Mouse (Mus musculus) heart, embryonic 14.5 days (tissue): ENCODE data around the gene Fads1. TPM values are rescaled to one million over a fixed set of nuclear protein-coding genes. Genes with fewer than 3 reads are reported as not detected.

ENCODE experiments used
- ATAC-seq: fragments of 200-750 bp; cut with Nextera tagmentation; 2 replicates; pipeline ENCODE4 v1.8.0; 2017; ENCODE audit warnings: low read depth, moderate TSS enrichment; ENCODE audit not compliant: insufficient number of reproducible peaks, insufficient read depth, low FRiP score
- H3K27ac ChIP-seq, 2 experiments: fragments of 200-500 bp in 1 of 2; fragments of 300-500 bp in 1 of 2; sonication (generic) in 1 of 2; replicated peaks in 1 of 2; 2 replicates each; pipeline ENCODE4 v1.5.1; 2012 to 2014; ENCODE audit warnings: low read depth in 2 of 2, low read length in 2 of 2, control low read depth in 1 of 2, mild to moderate bottlenecking in 1 of 2, mixed read lengths in 1 of 2; ENCODE audit not compliant: control insufficient read depth in 1 of 2, insufficient read depth in 1 of 2
- H3K27me3 ChIP-seq: fragments of 300-500 bp; sonication (generic); 2 replicates; pipeline ENCODE4 v1.6.1; 2014; ENCODE audit warnings: mild to moderate bottlenecking, low read length, control low read depth; ENCODE audit not compliant: control insufficient read depth, insufficient read depth
- H3K36me3 ChIP-seq: fragments of 300-500 bp; sonication (generic); 2 replicates; pipeline ENCODE4 v1.6.1; 2014; ENCODE audit warnings: mild to moderate bottlenecking, control low read depth, low read length, mixed read lengths; ENCODE audit not compliant: control insufficient read depth, insufficient read depth
- H3K4me1 ChIP-seq, 2 experiments: fragments of 200-500 bp in 1 of 2; fragments of 300-500 bp in 1 of 2; sonication (generic) in 1 of 2; 2 replicates each; pipeline ENCODE4 v1.6.1; 2012 to 2014; ENCODE audit warnings: low read length in 2 of 2, control low read depth in 1 of 2, mixed read lengths in 1 of 2; ENCODE audit not compliant: control insufficient read depth in 2 of 2, insufficient read depth in 2 of 2
- H3K4me2 ChIP-seq: fragments of 300-500 bp; sonication (generic); 2 replicates; pipeline ENCODE4 v1.6.1; 2014; ENCODE audit warnings: mild to moderate bottlenecking, low read length
- H3K4me3 ChIP-seq, 2 experiments: fragments of 200-500 bp in 1 of 2; fragments of 300-500 bp in 1 of 2; sonication (generic) in 1 of 2; 2 replicates each; pipeline ENCODE4 v1.5.1; 2012 to 2014; ENCODE audit warnings: low read length in 2 of 2, mild to moderate bottlenecking in 2 of 2, control low read depth in 1 of 2, low read depth in 1 of 2, moderate library complexity in 1 of 2; ENCODE audit not compliant: control insufficient read depth in 1 of 2, insufficient read depth in 1 of 2
- H3K9ac ChIP-seq: fragments of 300-500 bp; sonication (generic); 2 replicates; pipeline ENCODE4 v1.6.1; 2014; ENCODE audit warnings: mild to moderate bottlenecking, low read length
- H3K9me3 ChIP-seq: fragments of 300-500 bp; sonication (generic); 2 replicates; pipeline ENCODE4 v1.6.1; 2016; ENCODE audit warnings: low read length, control low read depth; ENCODE audit not compliant: control insufficient read depth
- WGBS: fragments of 180-500 bp; shearing (Covaris S2); extraction: QIAGEN DNeasy Blood & Tissue Kit; methylation state at CpG from one replicate; pipeline ENCODE4 v1.1.7; 2014; 5-methylcytosine and 5-hydroxymethylcytosine counted together
- polyA plus RNA-seq: library from polyadenylated mRNA; unstranded; fragments of >200 nt; fragmentation: Nextera tagmentation; extraction: Ambion mirVana; gene quantifications from 2 replicates; pipeline ENCODE4 v1.2.1, GENCODE M21; 2014

The Fads1 gene
- polyA plus RNA-seq, 1 experiment from 2014 or later: 39.8 TPM

- H3K27ac ChIP-seq: no peak overlapping the region
- H3K9ac ChIP-seq: no peak overlapping the region
- H3K27me3 ChIP-seq: no peaks in the 10 kb centered on the region
- H3K4me2 ChIP-seq: no peak overlapping the region
- WGBS: 79% methylated on average over 4 of the region's 4 CpGs
- H3K36me3 ChIP-seq: peaks cover 70% of the 10 kb centered on the region
- H3K4me3 ChIP-seq: no peak overlapping the region
- no peak for ATAC-seq
- H3K4me1 ChIP-seq: no peaks in the 10 kb centered on the region
- H3K9me3 ChIP-seq: no peaks in the 10 kb centered on the region
These were observed 28.2 kb downstream of the Fads1 start for GRCm38 (mm10) chr19:10210885-10211284.

DNA sequence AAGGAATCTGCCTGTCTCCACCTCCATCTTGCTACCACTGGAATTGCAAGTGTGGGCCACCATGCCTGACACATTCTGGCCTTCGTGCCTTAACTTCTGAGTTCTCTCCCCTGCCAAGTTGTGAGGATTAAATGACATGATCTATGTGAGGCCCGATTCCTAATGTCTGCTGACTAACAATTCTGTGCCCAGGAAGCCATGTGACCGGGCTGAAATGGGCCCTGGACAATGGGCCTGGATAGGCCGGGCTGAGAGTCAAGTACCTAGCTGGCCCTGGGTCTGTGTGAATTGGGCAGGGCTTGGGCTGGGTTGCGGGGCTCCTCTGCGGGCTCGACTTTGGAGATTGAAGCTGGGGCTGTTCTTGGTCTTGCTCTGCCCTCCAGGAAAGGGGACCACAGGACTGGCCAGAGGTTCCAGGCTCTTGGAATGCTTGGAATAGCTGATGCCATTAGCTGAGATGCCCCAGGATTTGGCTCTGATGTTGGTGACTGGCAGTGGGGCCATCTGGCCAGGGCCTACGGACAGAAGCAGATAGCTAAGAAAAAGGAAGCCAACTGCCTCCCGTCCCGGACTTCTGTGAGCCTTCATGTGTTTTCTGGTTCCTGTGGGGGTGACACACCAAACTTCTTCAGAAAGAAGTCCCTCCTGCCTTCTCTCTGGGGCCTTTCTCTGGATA is 31.2 kb downstream of the Fads1 start:
- peaks cover 40% of the 10 kb centered on the region for H3K36me3 ChIP-seq
- H3K4me3 ChIP-seq: no peak overlapping the region
- no peak for ATAC-seq
- 87% methylated on average over 10 of the region's 10 CpGs for WGBS
- H3K27me3 ChIP-seq: no peaks in the 10 kb centered on the region
- no peaks in the 10 kb centered on the region for H3K4me1 ChIP-seq
- H3K27ac ChIP-seq: no peak overlapping the region
- no peak overlapping the region for H3K4me2 ChIP-seq
- H3K9me3 ChIP-seq: no peaks in the 10 kb centered on the region
- H3K9ac ChIP-seq: no peak overlapping the region

GRCm38 (mm10) chr19:10216101-10216500 is 33.4 kb downstream of the Fads1 start:
- 65% methylated on average over 8 of the region's 8 CpGs for WGBS

GRCm38 (mm10) chr19:10219108-10219507 is 36.4 kb downstream of the Fads1 start:
- WGBS: 50% methylated on average over 3 of the region's 3 CpGs
- Histone ChIP-seq H3K36me3 (no peaks in the 10 kb centered on the region), H3K4me3 (no peak overlapping the region), H3K4me2 (no peak overlapping the region), H3K27me3 (no peaks in the 10 kb centered on the region), H3K9me3 (no peaks in the 10 kb centered on the region), H3K27ac (no peak overlapping the region), H3K9ac (no peak overlapping the region), H3K4me1 (no peaks in the 10 kb centered on the region; a peak in 1 of 4 replicates)
- no peak for ATAC-seq

More at GRCm38 (mm10) chr19:10216101-10216500, 33.4 kb downstream of the Fads1 start:
- Histone ChIP-seq H3K4me2 (no peak overlapping the region), H3K36me3 (peaks cover 19% of the 10 kb centered on the region), H3K4me1 (no peaks in the 10 kb centered on the region), H3K4me3 (no peak overlapping the region), H3K9me3 (no peaks in the 10 kb centered on the region), H3K9ac (no peak overlapping the region), H3K27me3 (no peaks in the 10 kb centered on the region), H3K27ac (no peak overlapping the region)
- ATAC-seq: no peak

GRCm38 (mm10) chr19:10219593-10219992 is 36.9 kb downstream of the Fads1 start:
- WGBS: 57% methylated on average over 6 of the region's 6 CpGs
- Histone ChIP-seq H3K9ac (no peak overlapping the region), H3K27me3 (no peaks in the 10 kb centered on the region), H3K9me3 (no peaks in the 10 kb centered on the region), H3K27ac (no peak overlapping the region), H3K4me3 (no peak overlapping the region), H3K4me2 (no peak overlapping the region), H3K36me3 (no peaks in the 10 kb centered on the region), H3K4me1 (peaks cover 0 to 1% of the 10 kb centered on the region in 2 experiments; a peak in 1 of 4 replicates)
- no peak for ATAC-seq

DNA sequence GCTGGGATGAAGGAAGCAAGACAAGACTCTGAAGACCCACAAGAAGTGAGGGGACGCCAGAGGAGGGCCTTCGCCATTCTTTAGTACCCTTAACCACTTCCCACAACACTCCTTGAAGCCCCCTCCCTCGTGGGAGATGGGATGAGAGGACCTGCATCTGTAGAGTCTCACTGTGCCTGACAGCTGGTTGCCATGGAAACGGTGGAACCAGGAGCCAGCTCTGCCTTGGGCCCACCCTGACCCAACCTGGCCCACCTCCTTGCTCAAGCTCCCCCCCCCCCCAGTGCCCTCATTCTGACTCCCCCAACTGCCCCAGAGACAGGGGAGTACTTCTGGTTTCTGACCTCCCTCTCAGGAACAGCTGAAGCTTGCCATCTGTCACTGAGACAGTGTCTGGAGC is 38.9 kb downstream of the Fads1 start:
- ATAC-seq: no peak
- Histone ChIP-seq H3K36me3 (no peaks in the 10 kb centered on the region), H3K4me1 (peaks cover 12% of the 10 kb centered on the region in 2 experiments), H3K4me3 (no peak overlapping the region), H3K27ac (no peak overlapping the region), H3K9me3 (no peaks in the 10 kb centered on the region), H3K9ac (no peak overlapping the region), H3K4me2 (no peak overlapping the region), H3K27me3 (no peaks in the 10 kb centered on the region)
- WGBS: 23% methylated on average over 4 of the region's 4 CpGs

DNA sequence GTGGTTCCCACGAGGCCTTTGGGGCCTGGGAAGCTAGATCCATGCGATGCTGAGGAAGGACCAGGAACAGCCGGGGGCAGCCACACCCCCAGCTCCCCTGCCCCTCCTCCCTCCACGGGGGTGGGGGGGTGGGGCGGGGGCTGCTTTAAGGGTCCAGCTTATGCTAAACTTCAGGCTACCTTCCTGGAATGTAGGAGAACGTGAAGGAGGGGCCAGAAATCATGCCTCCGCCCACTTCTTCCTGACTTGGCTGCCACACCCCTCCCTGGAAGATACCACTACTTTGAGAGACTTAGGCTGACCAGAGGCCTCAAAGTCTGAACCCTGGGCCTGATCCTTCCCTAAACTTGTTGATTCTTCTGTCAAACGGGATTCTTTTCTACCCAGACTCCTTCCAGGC is 40.0 kb downstream of the Fads1 start:
- no peak for ATAC-seq
- Histone ChIP-seq H3K36me3 (no peaks in the 10 kb centered on the region), H3K27ac (no peak overlapping the region), H3K9ac (no peak overlapping the region), H3K27me3 (no peaks in the 10 kb centered on the region), H3K4me3 (no peak overlapping the region), H3K4me2 (no peak overlapping the region), H3K9me3 (no peaks in the 10 kb centered on the region), H3K4me1 (peaks cover 12% of the 10 kb centered on the region in 2 experiments)
- WGBS: 32% methylated on average over 8 of the region's 8 CpGs

DNA sequence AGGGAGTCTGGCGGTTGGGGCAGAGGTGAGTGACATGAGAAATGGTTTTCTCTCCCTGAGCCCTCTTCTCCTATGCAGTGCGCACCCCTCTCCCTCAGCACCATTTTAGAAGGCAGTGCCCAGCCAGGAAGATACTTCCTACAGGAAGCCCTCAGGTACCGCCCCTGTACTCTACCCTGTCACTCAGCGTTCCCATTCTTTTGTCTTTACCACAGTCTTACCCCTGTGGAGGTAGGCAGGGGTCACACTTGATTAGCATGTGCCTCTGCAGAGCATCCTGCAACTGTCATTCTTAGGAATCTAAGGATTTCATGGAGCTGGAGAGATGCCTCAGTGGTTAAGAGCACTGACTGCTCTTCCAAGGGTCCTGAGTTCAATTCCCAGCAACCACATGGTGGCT is 40.9 kb downstream of the Fads1 start:
- no peaks in the 10 kb centered on the region for H3K27me3 ChIP-seq
- no peaks in the 10 kb centered on the region for H3K36me3 ChIP-seq
- ATAC-seq: no peak
- H3K9me3 ChIP-seq: no peaks in the 10 kb centered on the region
- WGBS: 78% methylated on average over 4 of the region's 4 CpGs
- H3K27ac ChIP-seq: no peak overlapping the region
- H3K4me3 ChIP-seq: no peak overlapping the region
- peaks cover 12% of the 10 kb centered on the region in 2 experiments for H3K4me1 ChIP-seq
- no peak overlapping the region for H3K4me2 ChIP-seq
- no peak overlapping the region for H3K9ac ChIP-seq
